Mouse (Mus musculus) left cerebral cortex, adult 8-10 months (tissue): ENCODE measurements around the gene Panx3. TPM values are rescaled to one million over a fixed set of nuclear protein-coding genes. Genes with fewer than 3 reads are reported as not detected.

Experiments
- DNase-seq, 2 experiments: peaks; one replicate each; pipeline ENCODE4 v3.0.0; 2022; ENCODE audit warnings: low spot score in 2 of 2
- total RNA-seq, 4 experiments: library from RNA; stranded (reverse); gene quantifications; 2 replicates each; pipeline ENCODE4 v1.2.4; 2022

Gene Panx3
- total RNA-seq, result not detected

DNA sequence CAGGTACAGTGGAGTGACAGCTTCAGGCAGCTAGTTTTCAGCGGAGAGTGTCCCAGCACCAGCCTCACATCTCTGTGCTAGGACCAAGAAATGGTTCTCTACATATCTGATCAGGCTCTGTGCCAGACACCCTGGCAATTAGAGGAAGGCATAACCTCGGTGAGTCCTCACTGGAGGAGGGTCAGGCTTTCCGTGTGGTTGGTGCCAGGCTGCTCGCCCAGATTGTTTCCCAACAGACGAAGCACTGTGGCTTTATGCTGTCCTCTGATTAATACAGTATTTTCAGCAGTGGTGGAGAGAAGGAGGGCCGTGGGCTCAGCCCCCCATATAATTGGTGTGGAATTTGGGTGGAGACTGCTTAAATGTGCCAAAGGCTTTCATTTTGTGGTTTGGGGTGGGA, at the start of gene Panx3:
Panx3 (minus strand) TSS at position 121 of the 400 bp plus-strand sequence.
- no peak for DNase-seq

DNA sequence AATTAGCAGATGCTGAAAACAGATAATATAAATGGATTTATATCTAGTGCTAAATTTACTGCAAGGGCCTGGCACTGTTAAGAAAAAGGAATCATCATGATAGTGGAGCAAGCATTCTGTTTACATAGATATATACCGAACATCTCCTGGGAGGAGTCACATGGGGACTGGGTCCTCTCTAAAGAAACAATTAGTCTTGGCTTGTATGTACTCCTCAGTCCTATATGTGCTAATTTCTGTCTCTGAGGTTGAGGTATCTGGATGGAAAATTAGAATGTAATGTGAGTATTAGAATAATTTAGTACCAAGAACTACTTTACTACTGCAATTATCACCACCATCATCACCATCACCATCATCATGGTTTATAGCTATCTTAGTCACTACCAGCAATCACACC, 47.1 kb upstream of the Panx3 start, which contains the start of gene Olfr160:
Olfr160 (minus strand) TSS at position 101 of the 400 bp plus-strand sequence.
- DNase-seq, result no peak

DNA sequence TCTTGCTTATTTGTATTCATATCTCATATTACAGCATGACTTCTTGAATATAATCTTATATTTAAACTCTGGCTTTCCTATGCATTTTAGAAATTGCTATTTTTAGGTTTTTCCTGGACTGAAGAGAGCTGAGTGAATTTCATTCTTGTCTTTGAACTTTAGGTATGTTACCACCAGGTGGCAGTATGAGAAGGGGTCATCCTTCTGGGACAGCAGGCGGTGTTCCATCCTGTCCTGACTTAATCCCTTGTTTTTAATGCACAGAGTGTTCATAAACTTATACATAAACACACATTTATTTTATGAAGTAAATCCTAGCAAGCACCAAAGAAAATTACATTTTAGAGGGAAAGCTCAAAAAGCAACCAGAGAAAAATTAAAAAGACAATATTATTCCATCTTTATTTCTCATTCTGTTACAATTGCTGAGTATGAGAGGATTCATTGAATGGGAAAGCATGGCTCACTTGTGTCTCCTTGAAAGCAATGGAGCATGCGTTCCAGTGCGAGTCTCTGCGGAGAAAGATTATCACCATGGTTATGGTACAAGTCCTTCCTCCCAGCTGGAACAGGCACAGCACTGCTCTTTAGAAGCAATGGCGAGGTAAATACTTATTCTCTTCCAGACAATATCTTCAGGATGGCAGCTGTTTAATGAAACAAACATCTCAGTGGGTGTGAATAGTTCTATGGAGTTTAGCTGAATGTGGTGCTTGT, 21.1 kb upstream of the Panx3 start:
- DNase-seq, result no peak

DNA sequence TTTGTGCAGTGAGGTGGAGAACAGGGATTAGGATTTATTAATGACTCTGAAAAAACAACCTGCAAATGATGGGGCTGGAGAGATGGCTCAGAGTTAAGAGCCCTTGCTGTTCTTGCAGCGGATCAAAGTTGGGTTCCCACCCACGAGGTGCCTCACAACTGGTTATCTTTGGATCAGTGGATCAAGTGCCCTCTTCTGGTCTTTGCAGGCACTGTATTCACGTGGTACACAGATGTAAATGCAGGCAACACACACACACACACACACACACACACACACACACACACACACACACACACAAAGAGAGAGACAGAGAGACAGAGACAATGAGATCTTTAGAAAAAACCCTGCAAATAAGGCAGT, 18.9 kb upstream of the Panx3 start:
- peak in 1 of 2 experiments; percentile 15 for DNase-seq

DNA sequence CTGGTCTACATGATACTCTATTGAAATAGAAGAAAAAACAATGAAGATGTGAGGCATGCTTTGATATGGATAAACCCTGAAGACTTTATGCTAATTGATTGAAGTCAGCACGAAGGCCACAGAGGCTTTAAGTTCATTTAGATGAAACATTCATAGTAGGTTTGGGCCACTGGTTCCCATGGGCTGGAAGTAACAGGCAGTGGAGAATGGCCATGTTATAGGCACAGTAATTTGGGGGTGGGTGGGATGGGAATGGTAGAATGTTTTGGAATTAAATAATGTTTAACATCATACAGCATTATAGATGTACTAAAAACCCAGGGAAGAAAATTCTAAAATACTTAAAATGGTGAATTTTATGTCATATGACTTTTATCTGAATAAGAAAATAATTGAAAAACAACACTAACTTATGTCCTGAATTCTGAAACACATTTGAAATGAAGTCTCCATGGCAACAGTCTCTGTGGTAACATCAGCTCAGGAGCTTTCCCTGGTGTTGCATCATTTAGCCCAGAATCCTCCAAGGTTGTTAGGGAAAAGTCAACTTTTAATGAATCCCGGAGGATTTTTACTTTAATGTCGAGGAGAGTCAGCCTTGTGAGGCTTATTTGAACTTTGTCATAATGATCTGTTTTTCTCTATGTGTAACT, 18.4 kb upstream of the Panx3 start:
- no peak for DNase-seq

DNA sequence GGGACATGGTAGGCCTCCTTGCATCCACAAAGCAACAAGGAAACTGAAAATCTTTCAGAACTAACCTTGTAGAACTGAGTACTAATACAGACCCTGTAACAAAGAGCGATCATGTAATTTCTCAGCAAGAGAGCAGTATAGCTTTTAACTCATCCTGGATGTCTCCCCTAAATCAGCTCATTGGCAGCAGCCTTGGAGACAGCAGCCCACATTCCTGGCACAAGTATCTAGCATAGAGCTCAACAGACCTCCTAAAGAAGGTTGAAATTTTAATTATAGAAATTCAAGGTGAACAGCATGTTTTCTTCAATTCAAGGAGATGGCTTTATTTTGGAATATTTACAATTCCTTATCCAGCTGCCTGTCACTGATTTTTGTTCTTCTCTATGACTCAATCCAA, 12.1 kb upstream of the Panx3 start:
- peak in 1 of 2 experiments; percentile 56 for DNase-seq

DNA sequence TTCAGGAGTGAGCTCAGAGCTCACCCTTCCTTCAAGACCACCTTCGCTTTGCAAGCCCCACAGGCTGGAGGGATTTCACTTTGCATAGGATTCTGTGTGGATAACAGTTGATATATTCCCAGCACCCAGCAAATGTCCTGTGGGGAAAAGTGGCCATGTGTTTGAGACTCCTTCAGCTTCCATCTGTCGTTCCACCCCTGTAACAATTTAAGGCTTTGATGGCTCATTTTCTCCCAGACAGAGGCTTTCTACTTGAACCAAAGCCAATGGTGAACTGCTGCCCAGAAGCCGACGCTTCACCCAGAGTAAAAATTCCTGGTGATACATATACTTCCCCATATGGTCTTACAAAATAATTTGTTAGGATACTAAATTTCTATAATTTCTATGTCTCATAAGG, 6.3 kb upstream of the Panx3 start:
- DNase-seq, result peak in 1 of 2 experiments; percentile 71

DNA sequence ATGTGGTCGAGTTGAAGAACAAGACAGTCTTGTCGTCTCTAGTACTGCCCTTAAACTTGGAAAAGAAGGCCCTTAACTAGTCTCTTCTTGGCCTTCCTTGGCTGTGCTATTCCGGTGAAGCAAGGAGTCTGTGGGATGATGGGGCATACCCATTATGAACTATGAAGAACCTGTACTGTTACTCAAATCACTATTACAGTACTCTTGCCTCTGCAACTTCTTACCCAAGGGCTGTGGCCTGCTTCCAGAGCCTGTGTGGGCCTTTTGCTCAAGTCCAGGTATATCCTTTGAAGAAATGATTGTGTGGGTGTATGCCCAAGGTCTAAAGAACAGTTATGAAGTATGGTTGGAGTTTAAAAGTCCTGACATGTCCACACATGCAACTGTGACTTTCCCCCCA, 1.2 kb upstream of the Panx3 start:
- no peak for DNase-seq

DNA sequence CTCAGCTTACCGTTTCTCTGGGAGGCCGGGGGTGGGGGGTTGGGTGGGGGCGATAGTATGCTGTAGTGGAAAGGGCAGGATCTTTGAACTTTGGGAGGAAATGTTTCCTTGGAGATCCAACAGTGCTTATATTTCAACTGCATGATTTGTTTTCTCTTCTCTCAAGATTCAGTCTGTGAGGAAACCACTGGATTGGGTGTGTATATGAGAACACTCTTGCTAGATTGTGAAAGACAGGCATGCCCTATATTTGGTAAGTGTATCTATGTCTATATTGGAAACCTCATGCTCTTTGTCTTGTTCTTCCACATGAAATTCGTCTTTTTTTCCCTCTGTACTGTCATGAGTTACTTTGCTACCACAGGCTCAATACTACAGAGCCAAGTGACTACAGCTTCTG, 643 bp upstream of the Panx3 start:
- DNase-seq, result no peak

DNA sequence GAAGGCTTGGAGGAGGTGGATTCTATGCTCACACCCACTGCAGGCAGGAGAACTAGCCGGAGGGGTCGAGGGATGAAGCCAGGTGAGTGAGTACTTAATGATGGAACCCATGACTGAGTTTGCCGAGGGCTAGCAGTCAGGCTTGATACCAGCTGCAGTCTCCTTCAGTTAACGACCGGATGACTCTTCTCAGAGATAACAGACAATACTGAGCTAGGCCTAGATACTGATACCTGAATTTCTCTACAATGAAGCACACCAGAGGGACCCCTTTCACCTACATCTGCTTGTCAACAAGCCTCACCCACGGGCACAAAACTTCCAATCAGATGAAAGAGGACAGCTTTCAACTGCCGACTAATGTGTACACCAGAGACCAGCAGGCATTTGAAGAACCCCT, 3.0 kb downstream of the Panx3 start:
- DNase-seq, result no peak

DNA sequence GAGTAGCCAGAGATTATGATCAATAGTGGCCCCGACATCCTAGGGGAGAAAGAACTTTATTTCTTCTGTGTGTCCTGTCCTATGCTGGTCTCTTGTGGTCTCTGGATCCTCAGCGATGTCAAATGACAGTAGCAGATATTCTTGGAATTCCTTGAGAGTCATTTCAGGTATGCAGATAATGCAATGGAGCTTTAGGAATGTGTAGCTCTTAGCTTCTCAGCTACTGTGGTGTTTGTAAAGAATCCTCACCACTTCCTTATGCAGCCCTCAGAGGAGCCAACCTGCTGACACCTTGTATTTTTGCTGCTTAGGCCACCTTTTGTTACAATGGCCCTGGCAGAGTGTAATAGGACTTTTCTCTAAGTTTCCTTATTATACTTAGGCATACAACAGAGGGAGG, 4.4 kb downstream of the Panx3 start:
- no peak for DNase-seq

DNA sequence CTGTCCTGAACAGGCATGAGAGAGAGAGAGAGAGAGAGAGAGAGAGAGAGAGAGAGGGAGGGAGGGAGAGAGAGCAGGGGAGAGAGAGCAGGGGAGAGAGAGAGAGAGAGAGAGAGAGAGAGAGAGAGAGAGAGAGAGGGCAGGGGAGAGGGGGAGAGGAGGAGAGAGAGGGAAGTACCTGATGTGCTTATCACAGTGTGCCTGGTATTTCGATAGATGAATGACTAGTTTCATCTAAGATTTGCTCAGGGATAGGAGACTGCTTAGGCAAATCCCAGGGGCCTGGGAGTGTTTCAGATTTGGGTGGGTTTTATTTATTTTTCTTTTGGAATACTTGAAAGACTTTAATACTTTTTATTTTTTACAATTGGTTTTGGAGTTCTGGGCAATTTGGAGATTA, 5.8 kb downstream of the Panx3 start:
- DNase-seq, result no peak

DNA sequence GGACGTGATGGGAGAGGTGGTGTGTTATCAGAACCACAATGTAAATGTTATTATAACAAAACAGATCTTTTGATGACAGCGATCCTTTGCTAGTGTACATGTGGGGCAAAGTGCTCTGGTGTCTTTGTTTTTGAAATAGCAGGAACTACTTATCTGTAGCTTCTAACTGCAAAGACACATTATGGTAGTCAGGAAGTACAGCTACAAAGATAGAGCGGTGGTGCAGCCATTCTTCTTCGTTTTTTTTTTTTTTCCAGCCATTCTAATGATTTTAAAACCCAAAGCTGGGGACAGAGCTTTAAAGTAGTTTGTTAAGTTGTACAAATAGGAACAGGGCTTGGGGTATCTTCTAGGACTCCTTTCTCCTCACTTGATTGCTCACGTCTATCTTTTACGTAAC, 9.6 kb downstream of the Panx3 start:
- DNase-seq, result no peak

DNA sequence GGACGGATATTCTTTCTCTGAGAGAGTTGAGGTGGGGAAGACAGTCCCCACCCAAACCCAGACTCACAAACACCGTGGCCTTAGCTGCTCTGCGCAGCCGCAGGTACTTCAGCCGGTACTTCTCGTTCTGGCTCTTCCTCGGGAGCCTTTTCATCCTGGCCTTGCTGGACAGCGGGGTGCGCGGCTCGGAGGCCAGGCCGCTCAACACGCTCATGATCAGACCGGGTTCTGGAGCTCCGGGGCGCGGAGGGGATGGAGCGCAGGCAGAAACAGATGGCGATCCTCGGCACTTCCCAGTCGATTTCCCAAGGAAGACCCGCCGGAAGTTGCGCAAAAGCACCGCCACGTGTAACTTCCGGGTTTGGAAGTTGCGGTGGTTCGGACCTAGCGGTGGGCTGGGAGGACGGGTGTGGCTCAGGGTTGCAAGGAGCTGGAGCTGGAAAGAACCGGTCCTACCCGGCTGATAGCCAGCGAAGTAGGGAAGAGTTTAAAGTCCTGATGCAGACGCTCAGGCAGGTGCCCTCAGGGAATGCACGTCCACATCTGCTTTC, 12.0 kb downstream of the Panx3 start, which contains the start of gene Tbrg1:
Tbrg1 (minus strand) TSS at position 382 of the 551 bp plus-strand sequence.
- DNase-seq, result peak; percentile 60 to 67

DNA sequence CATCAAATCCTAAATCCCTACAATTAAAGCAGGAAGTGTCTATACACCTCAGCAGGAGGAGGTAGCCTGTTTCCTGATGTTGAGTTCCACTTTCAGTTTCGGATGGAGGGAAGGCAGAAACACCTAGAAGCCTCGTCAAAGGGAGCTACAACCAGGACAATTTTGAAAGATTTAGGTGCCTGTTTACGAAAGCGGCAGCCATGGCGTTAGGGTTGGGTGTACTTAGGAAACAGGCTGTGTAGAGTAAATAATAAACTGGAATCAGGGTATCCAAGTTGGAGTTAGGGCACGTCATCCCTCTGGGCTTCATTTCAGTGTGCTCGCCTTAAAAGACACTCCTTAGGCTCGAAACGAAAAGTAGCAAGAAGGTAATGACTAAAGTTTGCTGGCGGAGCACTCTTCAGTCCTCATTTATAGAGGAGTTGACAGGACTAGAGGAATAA, 12.6 kb downstream of the Panx3 start:
- DNase-seq, result no peak

DNA sequence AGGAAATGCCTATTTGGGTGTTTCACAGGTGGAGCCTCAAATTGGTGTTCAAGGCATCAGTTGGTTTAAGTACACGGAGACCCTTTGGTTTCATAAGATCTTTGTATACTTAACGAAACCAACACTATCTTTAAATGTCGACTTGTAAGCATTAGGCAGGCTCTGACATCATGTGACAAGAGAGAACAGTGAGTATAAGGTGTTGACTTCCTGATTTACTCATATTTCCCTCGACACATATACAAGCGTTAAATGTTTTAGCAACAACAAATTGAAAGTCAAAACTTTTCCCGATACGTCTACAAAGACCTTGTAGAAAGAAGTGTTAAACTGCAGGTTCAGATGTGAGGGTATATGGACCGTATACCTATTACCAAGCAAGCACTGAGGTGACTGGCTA, 13.1 kb downstream of the Panx3 start:
- DNase-seq, result no peak

DNA sequence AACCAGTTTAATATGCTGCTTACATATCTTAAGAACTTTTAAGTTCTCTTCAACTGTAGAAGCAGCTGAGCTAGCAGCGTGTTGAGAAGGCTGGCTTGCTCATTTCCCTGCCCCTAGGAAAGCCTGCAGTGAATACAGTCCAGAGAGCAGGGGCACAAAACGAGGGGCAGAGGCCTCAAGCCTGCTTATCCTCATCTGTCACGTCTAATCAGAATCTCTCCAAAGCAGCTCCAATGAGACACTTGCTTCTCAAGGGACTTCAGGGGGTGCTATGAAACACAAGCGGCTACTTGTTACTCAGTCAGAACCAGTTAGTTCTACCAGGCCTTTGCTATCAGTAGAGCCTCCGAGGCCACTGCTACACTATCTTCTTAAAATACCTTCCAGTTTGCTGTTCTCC, 15.2 kb downstream of the Panx3 start:
- no peak for DNase-seq

DNA sequence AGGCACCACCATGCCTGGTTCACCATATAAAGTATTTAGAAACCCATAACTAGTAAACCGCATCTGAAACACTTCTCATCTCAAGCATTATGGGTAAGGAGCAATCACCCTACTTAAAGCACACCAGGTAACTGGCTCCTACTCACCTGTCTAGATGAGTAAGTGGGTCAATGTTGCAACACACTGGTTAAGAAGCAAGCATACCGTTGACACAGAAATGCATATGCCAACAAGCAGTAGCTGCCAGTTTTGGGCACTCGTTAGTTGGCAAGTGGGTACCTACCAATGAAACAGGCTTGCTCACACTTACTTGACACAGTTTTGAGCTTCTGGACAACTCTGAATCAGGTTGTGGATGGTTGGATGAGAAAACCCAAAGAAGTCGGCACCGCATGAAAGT, 18.4 kb downstream of the Panx3 start:
- DNase-seq, result no peak

DNA sequence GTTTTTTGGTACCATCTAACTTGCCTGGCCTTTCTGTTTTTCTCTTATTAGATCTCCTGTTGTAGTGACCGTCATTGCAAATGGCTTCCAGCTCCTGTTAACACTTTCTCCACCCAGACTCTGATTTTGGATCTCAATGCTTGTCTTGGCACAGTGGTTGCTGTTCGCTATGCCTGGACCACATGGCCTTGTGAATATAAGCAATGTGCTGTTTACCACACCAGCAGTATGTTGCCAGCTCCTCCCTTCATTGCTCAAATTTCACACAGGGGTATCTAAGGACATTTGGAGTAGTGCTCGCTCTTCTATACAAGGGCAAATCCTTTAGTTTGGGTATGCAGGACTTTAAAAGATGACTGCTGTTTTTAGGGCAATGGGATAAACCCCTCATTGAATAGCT, 22.8 kb downstream of the Panx3 start:
- DNase-seq, result no peak

DNA sequence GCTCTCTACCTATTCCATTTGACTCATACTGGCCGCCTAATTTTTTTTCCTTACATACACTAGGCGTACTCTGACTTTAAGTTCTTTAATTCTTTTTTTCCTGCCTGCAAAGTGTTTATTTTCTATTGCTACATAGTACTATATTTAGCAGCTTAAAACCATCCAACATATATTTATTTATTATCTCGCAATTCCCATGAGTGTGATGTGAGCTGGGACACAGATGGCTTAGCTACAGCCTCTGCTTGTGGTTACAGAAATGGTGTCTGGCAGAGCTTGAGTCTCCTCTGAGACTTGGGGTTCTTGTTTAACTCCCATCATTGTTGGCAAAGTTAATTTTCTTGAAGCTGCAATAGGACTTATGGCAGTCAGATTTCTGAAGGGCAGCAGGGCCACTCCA, 30.3 kb downstream of the Panx3 start:
- no peak for DNase-seq

DNA sequence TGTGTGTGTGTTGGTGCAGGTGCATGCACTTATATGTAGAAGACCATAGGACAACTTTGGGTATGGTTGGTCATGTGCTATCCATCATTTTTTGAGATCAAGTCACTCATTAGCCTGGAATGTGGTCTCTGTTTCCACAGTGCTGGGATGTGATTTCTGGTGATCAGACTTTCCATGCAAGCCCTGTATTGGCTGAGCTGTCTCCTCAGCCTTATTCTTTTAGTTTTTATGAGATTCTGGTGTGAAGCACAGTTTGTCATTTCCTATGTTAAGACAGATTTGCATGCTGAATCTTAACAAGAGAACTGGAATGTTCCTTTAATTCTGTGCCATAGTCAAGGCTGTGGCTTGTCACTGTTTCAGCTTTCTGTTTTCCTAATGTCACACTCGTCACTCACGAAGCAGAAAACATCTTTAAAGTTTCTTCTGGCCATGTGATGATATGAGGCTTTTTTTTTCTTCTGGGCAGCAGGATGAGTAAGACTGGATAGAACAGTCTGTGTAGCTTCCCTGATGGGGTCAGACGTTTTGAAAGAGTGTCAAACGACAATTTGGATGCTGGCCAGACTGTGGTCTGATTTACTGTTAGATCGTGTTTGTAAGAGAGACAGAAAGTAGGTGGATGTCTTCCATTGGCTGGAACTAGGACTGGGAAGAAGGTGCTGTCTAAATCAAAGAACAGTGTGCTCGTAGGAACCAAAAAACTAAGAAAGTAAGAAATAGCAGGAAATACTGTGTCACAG, 32.1 kb downstream of the Panx3 start:
- no peak for DNase-seq

DNA sequence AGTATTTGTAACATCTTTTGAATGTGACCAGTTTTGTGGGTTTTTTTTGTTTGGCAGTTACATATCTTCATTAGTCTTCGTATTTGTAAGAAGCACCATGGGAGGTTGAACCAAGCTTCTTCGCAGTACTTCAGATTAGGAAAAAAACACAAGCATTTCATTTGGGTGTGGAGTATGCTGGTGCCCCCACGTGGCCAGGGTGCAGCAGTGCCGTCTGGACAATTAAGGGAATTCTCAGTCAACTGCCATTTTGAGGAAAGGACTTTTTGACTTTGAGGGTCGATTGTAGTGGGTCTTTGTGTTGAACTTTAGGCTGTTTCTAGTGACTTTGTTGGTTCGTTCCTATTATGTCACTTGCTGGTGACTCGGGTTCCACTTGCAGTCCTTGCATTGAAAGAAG, 32.7 kb downstream of the Panx3 start:
- DNase-seq, result no peak
